Mouse (Mus musculus) olfactory bulb, adult 2 months (tissue): Measurements from ENCODE around the gene Zbtb7a.

Experiments
- CTCF ChIP-seq: fragments of 200-500 bp; IDR thresholded peaks from 2 replicates; pipeline ENCODE4 v1.5.1; 2012; ENCODE audit warnings: low read depth, mild to moderate bottlenecking, low read length, moderate library complexity; ENCODE audit not compliant: insufficient read depth
- POLR2A ChIP-seq: fragments of 200-500 bp; IDR thresholded peaks from 2 replicates; pipeline ENCODE4 v1.6.1; 2012; ENCODE audit warnings: mild to moderate bottlenecking, low read depth, low read length, moderate library complexity; ENCODE audit not compliant: insufficient read depth

DNA sequence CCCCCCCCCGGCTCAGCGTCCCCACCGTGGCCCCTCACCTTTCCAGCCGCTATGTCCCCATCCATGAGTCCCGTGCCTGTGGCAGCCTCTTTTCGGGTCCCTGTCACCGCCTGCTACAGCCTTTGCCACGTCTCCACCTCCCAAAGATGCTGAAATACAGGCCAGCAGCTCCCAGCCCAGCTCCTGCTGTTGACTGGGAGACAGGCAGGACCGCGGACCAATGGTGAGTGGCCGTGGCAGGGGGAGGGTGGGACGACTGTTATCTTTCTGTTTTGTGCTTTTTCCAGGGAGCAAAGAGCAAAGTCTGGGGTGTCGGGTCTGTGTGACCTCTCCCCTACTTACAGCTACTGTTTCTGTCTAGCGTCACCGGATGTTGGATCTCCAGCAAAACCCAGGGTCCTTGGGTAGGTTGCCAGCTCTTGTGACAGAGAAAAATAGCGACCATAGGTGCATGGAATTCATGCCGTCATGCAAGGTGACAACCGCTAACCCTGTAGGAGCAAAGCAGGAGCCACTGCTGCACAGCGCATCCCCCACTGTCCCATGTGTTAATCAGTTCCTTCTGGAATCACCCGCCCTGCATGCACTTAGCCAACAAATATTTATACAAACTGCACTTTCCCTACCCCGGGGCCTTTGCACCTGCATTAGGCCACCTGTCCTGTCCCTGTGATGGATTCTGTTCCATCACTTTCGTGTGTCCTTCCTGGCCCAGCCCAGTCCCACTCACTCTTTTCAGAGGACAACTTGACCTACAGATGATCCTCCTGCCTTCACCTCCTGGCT is 42.4 kb upstream of the Zbtb7a start:
- no peak for TF ChIP-seq POLR2A
- TF ChIP-seq CTCF, result no peak
